Mouse (Mus musculus) hindbrain, embryonic 13.5 days (tissue): Measurements from ENCODE around the gene Cdc45. TPM values are rescaled to one million over a fixed set of nuclear protein-coding genes. Genes with fewer than 3 reads are reported as not detected.

Source experiments
- ATAC-seq: fragments of 200-750 bp; cut with Nextera tagmentation; 2 replicates; pipeline ENCODE4 v1.8.0; 2017; ENCODE audit warnings: moderate TSS enrichment; ENCODE audit not compliant: low FRiP score
- H3K27ac ChIP-seq: fragments of 300-500 bp; sonication (generic); 2 replicates; pipeline ENCODE4 v1.5.1; 2015; ENCODE audit warnings: inconsistent platforms, mild to moderate bottlenecking, moderate library complexity
- H3K27me3 ChIP-seq: fragments of 300-500 bp; sonication (generic); 2 replicates; pipeline ENCODE4 v1.6.1; 2015; ENCODE audit warnings: mild to moderate bottlenecking, inconsistent platforms
- H3K36me3 ChIP-seq: fragments of 300-500 bp; sonication (generic); 2 replicates; pipeline ENCODE4 v1.6.1; 2015; ENCODE audit warnings: mild to moderate bottlenecking, inconsistent platforms
- H3K4me1 ChIP-seq: fragments of 300-500 bp; sonication (generic); replicated peaks from 2 replicates; pipeline ENCODE4 v1.6.1; 2015; ENCODE audit warnings: inconsistent platforms
- H3K4me2 ChIP-seq: fragments of 300-500 bp; sonication (generic); 2 replicates; pipeline ENCODE4 v1.6.1; 2015; ENCODE audit warnings: inconsistent platforms, mild to moderate bottlenecking, moderate library complexity
- H3K4me3 ChIP-seq: fragments of 300-500 bp; sonication (generic); 2 replicates; pipeline ENCODE4 v1.5.1; 2015; ENCODE audit warnings: mild to moderate bottlenecking, inconsistent platforms
- H3K9ac ChIP-seq: fragments of 300-500 bp; sonication (generic); 2 replicates; pipeline ENCODE4 v1.6.1; 2015; ENCODE audit warnings: mild to moderate bottlenecking, inconsistent platforms
- H3K9me3 ChIP-seq: fragments of 300-500 bp; sonication (generic); 2 replicates; pipeline ENCODE4 v1.6.1; 2016; ENCODE audit warnings: inconsistent platforms
- WGBS: fragments of 180-500 bp; shearing (Covaris S2); methylation state at CpG from one replicate; pipeline ENCODE4 v1.1.7; 2015; 5-methylcytosine and 5-hydroxymethylcytosine counted together
- polyA plus RNA-seq: library from polyadenylated mRNA; unstranded; fragments of >200 nt; fragmentation: Nextera tagmentation; extraction: Ambion mirVana; gene quantifications from 2 replicates; pipeline ENCODE4 v1.2.1, GENCODE M21; 2015

The Cdc45 gene
- polyA plus RNA-seq, 1 experiment from 2014 or later, result 12.3 TPM

- WGBS, result 90% methylated on average over 4 of the region's 4 CpGs
- H3K4me3 ChIP-seq, result no peak overlapping the region
- H3K9ac ChIP-seq, result no peak overlapping the region
- no peak for ATAC-seq
- H3K27ac ChIP-seq, result no peak overlapping the region
- H3K9me3 ChIP-seq, result no peaks in the 10 kb centered on the region
- no peaks in the 10 kb centered on the region for H3K27me3 ChIP-seq
- no peaks in the 10 kb centered on the region for H3K36me3 ChIP-seq
- H3K4me2 ChIP-seq, result no peak overlapping the region
- no peaks in the 10 kb centered on the region for H3K4me1 ChIP-seq
These were observed 50.1 kb downstream of the Cdc45 start for GRCm38 (mm10) chr16:18761734-18762133.

DNA sequence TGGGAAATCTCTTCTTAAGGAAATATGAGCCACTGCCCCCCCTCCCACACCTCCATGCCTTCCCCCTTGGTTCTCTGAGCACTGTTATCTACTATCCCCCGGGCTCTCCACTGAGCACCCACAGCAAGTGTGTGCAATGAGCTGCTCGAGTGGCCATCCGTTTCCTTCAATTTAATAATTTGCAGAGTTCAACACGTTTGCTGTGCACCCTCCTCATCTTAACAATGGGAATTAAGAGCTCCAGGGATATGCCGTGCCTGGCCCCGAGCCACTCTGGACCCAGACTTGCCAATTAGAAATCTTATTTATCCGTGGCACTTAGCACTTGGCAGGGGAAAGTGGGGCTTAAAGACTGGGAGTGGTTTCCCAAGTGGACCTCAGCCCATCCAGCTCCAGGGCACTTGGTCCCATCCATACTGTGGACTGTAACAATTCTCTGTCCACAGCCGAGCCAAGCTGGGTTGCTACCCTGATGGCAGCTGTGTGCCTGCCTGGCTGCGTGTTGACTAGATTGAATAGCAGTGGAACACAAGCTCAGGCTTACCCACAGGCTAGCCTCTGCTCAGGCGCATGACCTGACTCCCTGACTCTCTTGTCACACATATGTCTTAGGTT lies 59.8 kb downstream of the Cdc45 start:
- H3K36me3 ChIP-seq, result no peaks in the 10 kb centered on the region
- WGBS, result 84% methylated on average over 10 of the region's 10 CpGs
- H3K27me3 ChIP-seq, result no peaks in the 10 kb centered on the region
- H3K27ac ChIP-seq, result no peak overlapping the region
- no peak overlapping the region for H3K4me2 ChIP-seq
- H3K4me1 ChIP-seq, result no peaks in the 10 kb centered on the region
- no peak overlapping the region for H3K4me3 ChIP-seq
- H3K9ac ChIP-seq, result no peak overlapping the region
- no peak for ATAC-seq
- H3K9me3 ChIP-seq, result no peaks in the 10 kb centered on the region

GRCm38 (mm10) chr16:18751101-18751500 lies 60.7 kb downstream of the Cdc45 start:
- ATAC-seq, result no peak
- Histone ChIP-seq H3K4me1 (no peaks in the 10 kb centered on the region), H3K9me3 (no peaks in the 10 kb centered on the region), H3K36me3 (no peaks in the 10 kb centered on the region), H3K4me2 (no peak overlapping the region), H3K4me3 (no peak overlapping the region), H3K9ac (no peak overlapping the region), H3K27ac (no peak overlapping the region), H3K27me3 (no peaks in the 10 kb centered on the region)
- 86% methylated on average over 11 of the region's 11 CpGs for WGBS

- no peak for ATAC-seq
- no peaks in the 10 kb centered on the region for H3K4me1 ChIP-seq
- H3K27ac ChIP-seq, result no peak overlapping the region
- no peak overlapping the region for H3K9ac ChIP-seq
- no peak overlapping the region for H3K4me3 ChIP-seq
- no peaks in the 10 kb centered on the region for H3K27me3 ChIP-seq
- WGBS, result 87% methylated on average over 20 of the region's 20 CpGs
- H3K4me2 ChIP-seq, result no peak overlapping the region
- no peaks in the 10 kb centered on the region for H3K9me3 ChIP-seq
- no peaks in the 10 kb centered on the region for H3K36me3 ChIP-seq
These were observed 65.3 kb downstream of the Cdc45 start for GRCm38 (mm10) chr16:18746268-18747122.

GRCm38 (mm10) chr16:18738303-18738702 lies 73.5 kb downstream of the Cdc45 start:
- no peak overlapping the region for H3K4me3 ChIP-seq
- ATAC-seq, result no peak
- H3K27ac ChIP-seq, result no peak overlapping the region
- H3K36me3 ChIP-seq, result no peaks in the 10 kb centered on the region
- no peaks in the 10 kb centered on the region for H3K4me1 ChIP-seq
- H3K9me3 ChIP-seq, result no peaks in the 10 kb centered on the region
- no peak overlapping the region for H3K9ac ChIP-seq
- H3K27me3 ChIP-seq, result no peaks in the 10 kb centered on the region
- no peak overlapping the region for H3K4me2 ChIP-seq

DNA sequence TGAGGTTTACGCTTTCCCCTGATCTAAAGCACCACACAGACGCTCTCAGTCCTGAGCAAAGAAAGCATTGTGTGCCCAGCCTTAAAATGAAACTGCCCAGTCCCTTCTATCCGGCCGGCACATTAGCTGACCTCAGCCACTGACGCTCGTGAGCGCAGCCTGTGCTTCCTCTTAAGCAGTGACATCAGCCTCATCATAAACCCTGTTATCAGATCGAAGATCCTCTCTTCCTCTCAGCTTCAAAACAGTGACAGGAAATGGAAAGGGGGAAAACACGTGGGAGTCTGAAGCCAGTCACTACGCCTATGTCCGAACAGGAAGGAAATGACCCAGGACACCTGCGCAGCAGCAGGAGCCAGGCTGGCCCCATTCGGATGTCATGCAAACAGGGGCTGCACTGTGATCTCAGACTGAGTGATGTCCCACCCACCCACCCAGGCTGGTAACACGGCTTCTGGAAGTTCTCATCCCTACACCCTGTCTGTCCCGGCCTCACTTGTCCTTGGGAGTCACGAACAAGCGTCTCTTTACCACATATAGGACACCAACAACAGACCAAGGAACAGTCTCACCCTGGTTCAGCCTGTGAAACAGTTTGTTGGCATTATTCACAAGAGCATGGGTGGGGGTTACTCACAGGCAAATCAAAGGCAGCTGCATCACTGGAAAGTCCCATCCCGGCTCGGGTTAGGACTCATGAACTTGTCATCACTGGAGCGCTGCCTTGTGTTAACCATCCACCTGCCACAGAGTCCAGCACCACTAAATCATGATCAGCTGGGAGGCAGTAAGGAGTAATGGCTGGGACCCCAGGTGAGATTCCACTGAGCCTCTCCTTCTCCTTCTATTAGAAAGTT lies 78.5 kb downstream of the Cdc45 start:
- Histone ChIP-seq H3K4me1 (no peaks in the 10 kb centered on the region), H3K27me3 (no peaks in the 10 kb centered on the region), H3K4me3 (no peak overlapping the region), H3K9me3 (no peaks in the 10 kb centered on the region), H3K36me3 (no peaks in the 10 kb centered on the region), H3K9ac (no peak overlapping the region), H3K27ac (no peak overlapping the region), H3K4me2 (no peak overlapping the region)
- no peak for ATAC-seq
- 74% methylated on average over 20 of the region's 20 CpGs for WGBS

DNA sequence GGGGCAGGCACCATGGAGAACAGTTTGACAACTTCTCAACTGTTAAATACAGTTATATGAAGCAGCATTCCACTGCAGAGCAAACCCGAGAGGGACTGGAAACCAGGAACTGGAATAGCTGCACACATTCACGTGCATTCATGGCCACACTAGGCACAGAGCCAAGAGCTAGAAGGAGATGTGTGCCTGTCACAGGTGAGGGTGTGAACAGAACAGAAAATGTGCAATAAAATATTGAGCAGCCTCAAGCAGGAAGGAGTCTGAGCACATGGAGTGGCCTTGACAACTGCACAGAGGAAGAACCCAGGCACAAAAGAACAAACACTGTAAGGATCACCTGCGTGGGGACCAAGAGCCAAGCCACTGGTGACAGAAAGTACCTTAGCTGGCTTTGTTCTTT lies 81.1 kb downstream of the Cdc45 start:
- H3K36me3 ChIP-seq, result no peaks in the 10 kb centered on the region
- no peaks in the 10 kb centered on the region for H3K4me1 ChIP-seq
- no peak overlapping the region for H3K27ac ChIP-seq
- no peak overlapping the region for H3K4me3 ChIP-seq
- H3K4me2 ChIP-seq, result no peak overlapping the region
- H3K27me3 ChIP-seq, result no peaks in the 10 kb centered on the region
- H3K9ac ChIP-seq, result no peak overlapping the region
- ATAC-seq, result no peak
- H3K9me3 ChIP-seq, result no peaks in the 10 kb centered on the region
- WGBS, result 82% methylated on average over 3 of the region's 3 CpGs

Other genes with a start within 250 kb of the Cdc45 start
- gene Tbx1, start 221.3 kb downstream of the Cdc45 start, polyA plus RNA-seq, result 0.99 and 1.7 TPM in 2 replicates
- gene Gp1bb, start 189.6 kb downstream of the Cdc45 start, polyA plus RNA-seq, result 11.2 and 11.9 TPM in 2 replicates
- gene Gm49601, start 185.6 kb downstream of the Cdc45 start, polyA plus RNA-seq, result 19.3 and 21.0 TPM in 2 replicates
- 169 and 176 TPM in 2 replicates for gene Sept5, start 182.0 kb downstream of the Cdc45 start, polyA plus RNA-seq
- gene Cldn5, start 35.1 kb downstream of the Cdc45 start, polyA plus RNA-seq, result 87.2 and 94.4 TPM in 2 replicates
- 109 and 118 TPM in 2 replicates for gene Ufd1, start 208 bp downstream of the Cdc45 start, polyA plus RNA-seq
- gene 2510002D24Rik, start 24.6 kb upstream of the Cdc45 start, polyA plus RNA-seq, result 34.0 and 41.2 TPM in 2 replicates
- not detected in 2 replicates for gene Gm28539, start 24.6 kb upstream of the Cdc45 start, polyA plus RNA-seq
- gene Mrpl40, start 64.9 kb upstream of the Cdc45 start, polyA plus RNA-seq, result 67.4 and 80.2 TPM in 2 replicates
- gene Hira, start 65.0 kb upstream of the Cdc45 start, polyA plus RNA-seq, result 19.8 and 21.3 TPM in 2 replicates